11 mouse cellular contexts compared by ENCODE assay signal in the genomic region with DNA sequence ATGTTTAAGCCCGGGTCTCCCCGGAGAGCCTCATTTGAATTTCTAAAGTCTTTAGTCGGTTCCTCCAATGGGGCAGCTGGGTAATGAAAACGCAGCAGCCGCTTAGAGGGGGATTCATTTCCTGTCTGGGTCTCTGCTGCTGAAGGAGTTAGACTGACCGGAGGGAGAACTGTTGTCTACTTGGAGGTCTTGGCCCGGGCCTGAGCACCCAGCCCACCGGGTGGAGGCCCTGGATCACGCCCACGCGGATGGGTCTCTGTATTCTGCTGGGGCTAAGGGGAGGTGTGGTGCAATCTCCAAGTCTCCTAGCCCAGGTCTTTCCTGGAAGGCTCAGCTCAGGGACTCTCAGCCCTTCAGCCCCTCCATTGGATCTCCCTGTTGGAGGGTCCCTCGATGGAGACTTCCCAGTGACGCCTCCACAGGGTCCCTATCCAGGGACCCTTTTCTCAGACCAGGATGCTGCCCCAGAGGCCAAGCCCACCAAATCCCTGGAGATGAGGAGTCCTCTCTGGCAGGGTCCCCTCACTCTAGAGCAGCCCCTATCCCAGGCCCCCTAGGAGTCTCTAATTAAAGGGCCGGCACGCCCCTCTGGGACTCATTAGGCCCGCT. TPM values are rescaled to one million over a fixed set of nuclear protein-coding genes. Genes with fewer than 3 reads are reported as not detected.
DNase-seq lines count a peak whose midpoint lies in the region; ATAC-seq and TF ChIP-seq lines count a peak whose summit lies in the region.
"Had no signal": no experiment of that assay in that cellular context is flagged by ENCODE, and none has a peak within 500 bp of the region (broad histone marks: within the 10 kb centered on the region; RNA-seq: fewer than 3 reads in every experiment).

No protein-coding gene starts in this region.

- WGBS in lung, postnatal 0 days: 18% methylated on average over 16 of the region's 16 CpGs
- 1% methylated on average over 16 of the region's 16 CpGs for WGBS in forebrain, embryonic 15.5 days
- 7% methylated on average over 15 of the region's 16 CpGs for WGBS in limb, embryonic 14.5 days
- 8% methylated on average over 16 of the region's 16 CpGs for WGBS in stomach, embryonic 16.5 days

- 0 out of 2 replicates have a peak, but pooled peaks cover 5% of the 10 kb centered on the region for H3K27me3 ChIP-seq in lung, postnatal 0 days (replicated peaks; ENCODE audit: insufficient read depth, low read length)
- no peaks in the 10 kb centered on the region for H3K27me3 ChIP-seq in forebrain, embryonic 15.5 days
- H3K27me3 ChIP-seq in limb, embryonic 14.5 days (ENCODE audit: control insufficient read depth, insufficient read depth, low read length): no peaks in the 10 kb centered on the region; the same call in 1 of the 2 replicates
- peaks cover 5% of the 10 kb centered on the region; the same call in 1 of the 2 replicates for H3K27me3 ChIP-seq in stomach, embryonic 16.5 days (ENCODE audit: control insufficient read depth, insufficient read depth, low read length)
- H3K27me3 ChIP-seq: Patski had no signal

- peaks cover 4% of the 10 kb centered on the region; the same call in 1 of the 2 replicates for H3K4me1 ChIP-seq in lung, postnatal 0 days (ENCODE audit: insufficient read depth, low read depth, low read length)
- peaks cover 16% of the 10 kb centered on the region for H3K4me1 ChIP-seq in forebrain, embryonic 15.5 days
- peaks cover 16% of the 10 kb centered on the region for H3K4me1 ChIP-seq in limb, embryonic 14.5 days (ENCODE audit: control insufficient read depth, insufficient read depth, low read length)
- H3K4me1 ChIP-seq in stomach, embryonic 16.5 days (ENCODE audit: control insufficient read depth, insufficient read depth, low read length): peaks cover 11% of the 10 kb centered on the region

- H3K36me3 ChIP-seq in lung, postnatal 0 days (ENCODE audit: insufficient read depth, low read length): no peaks in the 10 kb centered on the region
- no peaks in the 10 kb centered on the region for H3K36me3 ChIP-seq in forebrain, embryonic 15.5 days
- H3K36me3 ChIP-seq in limb, embryonic 14.5 days (ENCODE audit: control insufficient read depth, insufficient read depth, low read length): no peaks in the 10 kb centered on the region
- H3K36me3 ChIP-seq in stomach, embryonic 16.5 days (ENCODE audit: control insufficient read depth, insufficient read depth, low read length): no peaks in the 10 kb centered on the region

- no peak for TF ChIP-seq POLR2A in limb, embryonic 14.5 days (IDR thresholded peaks at IDR 0.05; ENCODE audit: borderline replicate concordance, extremely low read depth, insufficient read depth, insufficient read length)

- ATAC-seq in lung, postnatal 0 days: no peak
- peak; percentile 69 for ATAC-seq in forebrain, embryonic 15.5 days (replicated peaks)
- ATAC-seq in limb, embryonic 14.5 days (ENCODE audit: low FRiP score, low read depth): no peak
- ATAC-seq in stomach, embryonic 16.5 days (ENCODE audit: insufficient read depth, low FRiP score): 0 out of 2 replicates have a peak, but pooled peaks have one; percentile 23
- ATAC-seq in activated CD4-positive, CD25-positive, alpha-beta regulatory T cell, adult 4 months: no peak
- ATAC-seq: Patski had no signal

- no peak for TF ChIP-seq EP300 in lung, postnatal 0 days (IDR thresholded peaks at IDR 0.05)

- DNase-seq in lung, postnatal 0 days (ENCODE audit: low spot score): no peak
- no peak for DNase-seq in lung, postnatal 4 days
- DNase-seq in limb, embryonic 14.5 days (ENCODE audit: low spot score): peak; percentile 19
- no peak for DNase-seq in layer of hippocampus, adult 18-20 months (ENCODE audit: low spot score in 2 of 2)
- DNase-seq in layer of hippocampus, postnatal 14 days (ENCODE audit: low spot score in 2 of 2): no peak
- DNase-seq: cerebellum, adult 11 months; gastrocnemius, postnatal 36 days had no signal

- H3K4me3 ChIP-seq in lung, postnatal 0 days (ENCODE audit: low read depth, low read length): no peak overlapping the region
- H3K4me3 ChIP-seq in forebrain, embryonic 15.5 days: peak overlapping the region; percentile 18
- peak overlapping the region; percentile 16 for H3K4me3 ChIP-seq in limb, embryonic 14.5 days (replicated peaks; ENCODE audit: low read length)
- H3K4me3 ChIP-seq in stomach, embryonic 16.5 days (replicated peaks; ENCODE audit: low read length): no peak overlapping the region

- no peak overlapping the region for H3K9ac ChIP-seq in lung, postnatal 0 days (replicated peaks; ENCODE audit: low read depth)
- peak overlapping the region; percentile 34 for H3K9ac ChIP-seq in forebrain, embryonic 15.5 days (replicated peaks)
- peak overlapping the region; percentile 41 for H3K9ac ChIP-seq in limb, embryonic 14.5 days (ENCODE audit: low read depth, low read length, severe bottlenecking)
- peak overlapping the region; percentile 55 for H3K9ac ChIP-seq in stomach, embryonic 16.5 days (ENCODE audit: low read length)

- no peak for TF ChIP-seq CTCF in lung, postnatal 0 days (IDR thresholded peaks at IDR 0.05)

- H3K4me2 ChIP-seq in lung, postnatal 0 days (replicated peaks; ENCODE audit: low read depth, low read length): peak overlapping the region; percentile 35; the same call in 1 of the 2 replicates
- peak overlapping the region; percentile 43 for H3K4me2 ChIP-seq in forebrain, embryonic 15.5 days (replicated peaks)
- peak overlapping the region; percentile 29; the same call in 1 of the 2 replicates for H3K4me2 ChIP-seq in limb, embryonic 14.5 days (replicated peaks; ENCODE audit: low read depth, low read length, severe bottlenecking)
- peak overlapping the region; percentile 16; the same call in 1 of the 2 replicates for H3K4me2 ChIP-seq in stomach, embryonic 16.5 days (ENCODE audit: low read depth, low read length)

- peak overlapping the region; percentile 68 for H3K27ac ChIP-seq in lung, postnatal 0 days (ENCODE audit: low read length)
- H3K27ac ChIP-seq in forebrain, embryonic 15.5 days (replicated peaks): peak overlapping the region; percentile 74
- H3K27ac ChIP-seq in limb, embryonic 14.5 days (replicated peaks; ENCODE audit: low read depth, low read length): 0 out of 2 replicates have a peak overlapping the region, but pooled peaks have one; percentile 22
- peak overlapping the region; percentile 25; the same call in 1 of the 2 replicates for H3K27ac ChIP-seq in stomach, embryonic 16.5 days (ENCODE audit: low read length)

- H3K9me3 ChIP-seq in lung, postnatal 0 days (ENCODE audit: low read length): no peaks in the 10 kb centered on the region
- H3K9me3 ChIP-seq in forebrain, embryonic 15.5 days: no peaks in the 10 kb centered on the region
- H3K9me3 ChIP-seq in limb, embryonic 14.5 days (ENCODE audit: control insufficient read depth, low read length): no peaks in the 10 kb centered on the region
- H3K9me3 ChIP-seq in stomach, embryonic 16.5 days (replicated peaks; ENCODE audit: control insufficient read depth, low read length): no peaks in the 10 kb centered on the region

RNA-seq across cellular contexts. Expression of a gene that starts 16.9 kb away (rescaled TPM):
- polyA plus RNA-seq in lung, postnatal 0 days (2015; fragmentation: Nextera tagmentation; extraction: Ambion mirVana): 0.30 and 0.31 TPM in 2 replicates
- polyA plus RNA-seq in forebrain, embryonic 15.5 days (2015; fragmentation: Nextera tagmentation; extraction: Ambion mirVana): 1.8 and 1.9 TPM in 2 replicates
- 3.3 and 4.8 TPM in 2 replicates for polyA plus RNA-seq in limb, embryonic 14.5 days (2012; rRNA removed)
- polyA plus RNA-seq in limb, embryonic 14.5 days (2014; fragmentation: Nextera tagmentation; extraction: Ambion mirVana): 1.9 and 3.8 TPM in 2 replicates
- polyA plus RNA-seq in stomach, embryonic 16.5 days (2015; fragmentation: Nextera tagmentation; extraction: Ambion mirVana): 1.3 and 1.7 TPM in 2 replicates
- total RNA-seq in layer of hippocampus, adult 18-20 months (2021): 10 to 100 TPM; 17.3 to 20.4 TPM
- 10 to 100 TPM; 36.0 to 37.8 TPM for total RNA-seq in layer of hippocampus, postnatal 14 days (2021)
- not detected for polyA plus RNA-seq in activated CD4-positive, CD25-positive, alpha-beta regulatory T cell, adult 4 months (2017; shearing (Covaris generic))

RNA-seq across cellular contexts. Expression of a gene that starts 38.4 kb away (rescaled TPM):
- 0.33 and 0.36 TPM in 2 replicates for polyA plus RNA-seq in lung, postnatal 0 days (2015; fragmentation: Nextera tagmentation; extraction: Ambion mirVana)
- polyA plus RNA-seq in forebrain, embryonic 15.5 days (2015; fragmentation: Nextera tagmentation; extraction: Ambion mirVana): 5.3 and 6.6 TPM in 2 replicates
- polyA plus RNA-seq in limb, embryonic 14.5 days (2012; rRNA removed): 24.5 and 30.3 TPM in 2 replicates
- 6.1 and 7.2 TPM in 2 replicates for polyA plus RNA-seq in limb, embryonic 14.5 days (2014; fragmentation: Nextera tagmentation; extraction: Ambion mirVana)
- polyA plus RNA-seq in stomach, embryonic 16.5 days (2015; fragmentation: Nextera tagmentation; extraction: Ambion mirVana): 7.3 and 8.7 TPM in 2 replicates
- not detected for total RNA-seq in layer of hippocampus, adult 18-20 months (2021)
- total RNA-seq in layer of hippocampus, postnatal 14 days (2021): 1 to 10 TPM in 1 of 2 experiments, under 1 TPM in 1; 0.91 to 1.4 TPM
- 1 to 10 TPM; 1.6 to 1.9 TPM for polyA plus RNA-seq in activated CD4-positive, CD25-positive, alpha-beta regulatory T cell, adult 4 months (2017; shearing (Covaris generic))

Comparison
In these comparisons a context has a peak if more than half of its experiments do, and no peak if none do; other contexts are left out.
1. ATAC-seq: peak in forebrain, embryonic 15.5 days (single experiment) and stomach, embryonic 16.5 days (single experiment); none in lung, postnatal 0 days (single experiment), limb, embryonic 14.5 days (single experiment) and activated CD4-positive, CD25-positive, alpha-beta regulatory T cell, adult 4 months (single experiment).
2. H3K27ac ChIP-seq: peak in every context shown above with its lines; median percentile 74 in forebrain, embryonic 15.5 days; 68 in lung, postnatal 0 days; 25 in stomach, embryonic 16.5 days; 22 in limb, embryonic 14.5 days.
3. H3K4me3 ChIP-seq: peak in forebrain, embryonic 15.5 days (single experiment) and limb, embryonic 14.5 days (single experiment); none in lung, postnatal 0 days (single experiment) and stomach, embryonic 16.5 days (single experiment).
4. Peak in every context shown above with its lines, with median percentiles within 50 percentile points of each other: H3K4me2 ChIP-seq.